Mouse (Mus musculus) urinary bladder, postnatal 14 days (tissue): Measurements from ENCODE around the gene Ovol2.
"Not testable (repeated sequence)": the region's sequence is repeated elsewhere in the genome, so short reads cannot be mapped to it uniquely, and the experiment has no call there.

Experiments used
- DNase-seq: peaks from one replicate; pipeline ENCODE4 v3.0.0; 2021; ENCODE audit warnings: low spot score

Gene Ovol2

GRCm38 (mm10) chr2:144331401-144332302 is at the start of gene Ovol2:
TSS of gene Ovol2 (minus strand) at chr2:144332146.
- peak; percentile 90 for DNase-seq

GRCm38 (mm10) chr2:144381741-144382140 is 49.8 kb upstream of the Ovol2 start:
- DNase-seq: no peak

GRCm38 (mm10) chr2:144381293-144381692 is 49.3 kb upstream of the Ovol2 start:
- no peak for DNase-seq

- DNase-seq: no peak
Observed at GRCm38 (mm10) chr2:144375063-144375703, 43.2 kb upstream of the Ovol2 start.

GRCm38 (mm10) chr2:144373063-144373462 is 41.1 kb upstream of the Ovol2 start:
- DNase-seq: no peak

GRCm38 (mm10) chr2:144371566-144371965 is 39.6 kb upstream of the Ovol2 start:
- no peak for DNase-seq

- DNase-seq: no peak
Observed at GRCm38 (mm10) chr2:144369511-144369910, 37.6 kb upstream of the Ovol2 start.

- DNase-seq: peak; percentile 78
Observed at GRCm38 (mm10) chr2:144369020-144369421, 37.1 kb upstream of the Ovol2 start.

GRCm38 (mm10) chr2:144368400-144369019 is 36.6 kb upstream of the Ovol2 start, which contains the start of the genes Kat14 and Pet117:
TSS of gene Kat14 (plus strand) at chr2:144368983.
TSS of gene Pet117 (plus strand) at chr2:144368996.
- peak; percentile 97 for DNase-seq

- no peak for DNase-seq
Observed at GRCm38 (mm10) chr2:144352843-144353242, 20.9 kb upstream of the Ovol2 start.

- DNase-seq: no peak
Observed at GRCm38 (mm10) chr2:144348525-144348924, 16.6 kb upstream of the Ovol2 start.

GRCm38 (mm10) chr2:144343158-144343557 is 11.2 kb upstream of the Ovol2 start:
- no peak for DNase-seq

- DNase-seq: not testable (repeated sequence)
Observed at GRCm38 (mm10) chr2:144338149-144338548, 6.2 kb upstream of the Ovol2 start.

GRCm38 (mm10) chr2:144337701-144338100 is 5.8 kb upstream of the Ovol2 start:
- no peak for DNase-seq

- no peak for DNase-seq
Observed at GRCm38 (mm10) chr2:144337230-144337629, 5.3 kb upstream of the Ovol2 start.

- peak; percentile 11 for DNase-seq
Observed at GRCm38 (mm10) chr2:144333138-144333842, 1.3 kb upstream of the Ovol2 start.

GRCm38 (mm10) chr2:144332486-144332885 is 540 bp upstream of the Ovol2 start:
- DNase-seq: no peak

GRCm38 (mm10) chr2:144330960-144331371 is 980 bp downstream of the Ovol2 start:
- DNase-seq: peak; percentile 52

- DNase-seq: peak; percentile 22
Observed at GRCm38 (mm10) chr2:144330352-144330959, 1.5 kb downstream of the Ovol2 start.

GRCm38 (mm10) chr2:144329937-144330336 is 2.0 kb downstream of the Ovol2 start:
- no peak for DNase-seq

GRCm38 (mm10) chr2:144329451-144329850 is 2.5 kb downstream of the Ovol2 start:
- no peak for DNase-seq
